Mouse (Mus musculus) liver (tissue): ENCODE results near the gene Dbi.

Source experiments
- DNase-seq: peaks from one replicate; pipeline ENCODE4 v3.0.0-alpha.2; 2020; ENCODE audit warnings: mixed read lengths

Dbi gene

GRCm38 (mm10) chr1:120082957-120083585 lies 37.8 kb downstream of the Dbi start:
- DNase-seq, result peak; percentile 60

DNA sequence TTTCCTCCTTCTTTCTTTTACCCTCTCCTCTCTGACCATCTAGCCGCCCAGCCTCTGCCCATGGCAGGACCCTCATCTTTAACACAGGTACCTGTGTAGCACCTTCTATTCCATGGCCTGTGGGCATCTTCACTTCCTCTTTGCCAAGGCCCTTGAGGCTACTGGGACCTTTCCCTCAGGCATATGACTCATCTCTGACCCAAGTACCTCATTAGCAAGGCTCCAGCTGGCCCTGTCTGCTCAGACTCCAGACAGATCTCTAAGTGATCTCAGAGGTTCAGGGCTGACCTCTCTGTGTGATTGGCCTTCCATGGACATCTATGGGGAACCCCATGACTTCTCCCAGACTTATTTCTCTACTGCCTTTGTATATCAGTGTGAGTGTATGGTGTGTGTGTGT lies 40.2 kb downstream of the Dbi start:
- no peak for DNase-seq

GRCm38 (mm10) chr1:120077746-120078410 lies 43.0 kb downstream of the Dbi start:
- no peak for DNase-seq

GRCm38 (mm10) chr1:120075507-120075906 lies 45.4 kb downstream of the Dbi start:
- DNase-seq, result no peak

DNA sequence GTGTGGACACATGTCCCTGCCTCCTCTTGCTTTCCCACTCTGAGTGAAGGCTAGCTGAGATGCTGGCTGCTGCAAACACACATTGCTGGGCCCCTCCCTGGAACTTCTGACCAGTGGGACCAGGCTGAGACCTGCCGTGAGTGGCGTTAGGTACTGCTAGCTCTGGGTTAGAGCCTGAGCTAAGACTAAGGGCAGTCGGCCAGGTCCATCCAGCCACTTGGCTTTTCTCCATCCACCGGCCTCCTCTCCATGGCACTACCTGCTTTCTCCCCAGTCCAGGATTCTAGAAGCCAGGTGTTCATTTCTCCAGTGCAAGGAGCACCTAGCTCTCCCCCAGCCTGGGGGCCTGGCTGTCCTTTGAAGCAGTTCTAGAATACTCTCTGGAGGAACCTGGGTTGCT lies 45.9 kb downstream of the Dbi start:
- no peak for DNase-seq

DNA sequence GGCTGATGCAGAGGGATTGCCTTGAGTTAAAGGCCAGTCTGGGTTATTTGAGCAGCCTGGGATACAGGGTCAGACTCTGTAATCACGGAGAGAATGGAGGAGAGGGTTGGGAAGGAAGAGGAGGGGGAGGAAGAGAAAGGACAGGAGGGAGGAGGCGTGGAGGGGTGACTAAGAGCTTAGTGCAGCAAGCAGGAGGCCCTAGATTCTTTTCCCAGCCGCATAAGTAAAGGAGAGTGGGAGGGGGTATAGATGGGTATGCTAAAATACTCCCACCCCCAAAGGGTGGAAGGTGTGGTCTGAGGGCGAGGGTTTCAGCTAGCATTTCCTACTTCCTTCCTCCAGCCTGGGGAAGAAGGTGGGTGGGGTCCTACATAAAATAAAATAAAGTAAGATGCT lies 46.6 kb downstream of the Dbi start:
- no peak for DNase-seq

DNA sequence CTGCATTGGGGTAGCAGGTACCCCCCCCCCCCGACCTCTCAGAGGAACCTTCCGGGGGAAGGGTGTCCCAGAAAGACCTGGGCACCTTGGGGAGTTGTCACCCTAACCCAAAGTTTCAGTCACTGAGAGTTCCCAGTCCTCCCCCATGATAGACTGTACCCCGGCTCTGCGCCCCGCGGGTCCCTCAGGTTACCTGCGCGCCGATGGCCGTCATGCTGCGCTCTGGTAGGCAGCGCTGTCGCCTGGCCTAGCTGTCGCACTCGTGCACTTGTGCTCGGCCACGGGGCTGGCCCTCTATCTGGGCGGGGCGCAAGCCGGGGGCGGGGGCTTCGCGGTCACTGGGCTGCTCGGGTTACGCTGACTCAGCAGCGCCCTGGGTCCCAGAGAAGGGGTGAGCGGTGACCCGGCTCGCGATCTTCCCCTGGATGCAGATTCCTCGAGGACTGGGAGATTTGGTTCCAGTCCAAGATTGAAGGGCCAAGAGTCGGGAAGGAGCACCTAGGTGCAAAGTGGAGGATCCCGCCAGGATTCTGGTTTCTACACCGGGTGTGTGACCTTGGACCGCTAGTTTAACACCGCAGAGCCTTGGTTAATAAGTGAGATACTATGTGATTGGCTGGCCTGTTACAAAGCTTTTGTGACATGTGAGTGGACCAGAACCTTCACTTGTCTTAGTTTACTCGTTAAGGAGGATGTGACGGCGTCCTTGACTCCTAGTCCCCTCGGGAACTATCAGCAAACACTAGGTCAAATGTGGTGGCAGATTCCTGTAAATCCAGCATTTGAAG lies 47.2 kb downstream of the Dbi start, which contains the start of gene Tmem37:
Tmem37 (minus strand) TSS at position 556 of the 788 bp plus-strand sequence.
- peak; percentile 82 for DNase-seq

DNA sequence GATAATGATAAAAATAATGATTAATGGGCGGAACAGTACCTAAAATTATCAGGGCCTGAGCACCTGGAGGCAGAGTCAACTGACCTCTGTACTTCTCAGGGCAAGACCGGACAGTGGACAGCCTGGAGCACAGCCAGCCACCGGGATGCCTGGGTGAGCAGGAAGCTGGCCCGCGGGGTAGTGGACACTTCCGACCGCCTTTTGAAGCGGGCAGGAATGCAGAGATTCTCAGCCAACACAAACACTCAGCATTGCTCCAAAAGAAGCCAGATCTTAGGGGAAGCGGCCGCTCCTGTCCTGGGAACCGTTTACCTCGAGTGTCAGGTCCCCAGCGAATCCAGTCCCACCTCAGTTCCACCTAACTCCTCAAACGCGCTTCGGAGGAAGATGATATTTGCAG lies 48.0 kb downstream of the Dbi start:
- DNase-seq, result peak; percentile 45

GRCm38 (mm10) chr1:120071133-120071532 lies 49.7 kb downstream of the Dbi start:
- no peak for DNase-seq

- no peak for DNase-seq
Observed at GRCm38 (mm10) chr1:120070168-120070567, 50.7 kb downstream of the Dbi start.

GRCm38 (mm10) chr1:120069120-120069519 lies 51.8 kb downstream of the Dbi start:
- DNase-seq, result no peak

GRCm38 (mm10) chr1:120066625-120067024 lies 54.3 kb downstream of the Dbi start:
- DNase-seq, result no peak

- DNase-seq, result no peak
Observed at GRCm38 (mm10) chr1:120066159-120066558, 54.7 kb downstream of the Dbi start.

DNA sequence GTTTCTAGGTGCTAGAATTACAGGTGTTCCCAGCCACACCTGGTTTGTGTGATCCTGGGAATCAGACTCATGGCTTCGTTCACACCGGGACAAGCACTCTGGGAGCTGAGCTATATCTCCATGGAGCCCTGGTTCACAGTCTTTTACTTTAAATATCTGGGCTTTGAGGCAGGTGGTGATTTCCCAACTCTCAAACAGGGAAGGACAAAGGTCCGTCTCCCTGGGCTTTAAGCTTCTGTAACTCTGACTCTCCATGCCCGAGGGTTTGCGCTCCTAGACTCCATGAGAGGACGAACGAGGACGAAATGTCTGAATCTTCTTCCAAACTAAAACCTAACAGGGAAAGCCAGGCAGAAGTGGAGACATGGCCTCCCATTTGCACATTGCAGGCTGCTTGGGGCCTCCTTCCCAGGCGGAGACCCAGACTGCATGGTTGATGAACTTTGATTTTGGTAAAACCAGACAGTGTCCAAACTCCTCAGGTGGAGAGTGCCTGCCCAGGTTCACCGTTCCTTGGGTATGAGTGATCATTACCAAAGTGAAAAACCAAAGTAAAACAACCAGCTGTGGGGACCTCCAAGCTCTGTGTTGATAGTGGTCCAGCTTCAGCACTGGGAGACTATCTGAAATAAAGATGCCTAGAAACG lies 56.7 kb downstream of the Dbi start:
- no peak for DNase-seq
